Mouse (Mus musculus) bone marrow macrophage, adult 2 months (primary cell): ENCODE results near the gene Olfr1342.

Experiments used
- CTCF ChIP-seq: IDR thresholded peaks from 2 replicates; pipeline ENCODE4 v1.5.1; 2012; ENCODE audit warnings: low read depth, mild to moderate bottlenecking, low read length, moderate library complexity
- POLR2A ChIP-seq: IDR thresholded peaks from 2 replicates; pipeline ENCODE4 v1.6.1; 2012; ENCODE audit warnings: mild to moderate bottlenecking, low read depth, low read length, borderline replicate concordance

- no peak for TF ChIP-seq CTCF
- no peak for TF ChIP-seq POLR2A
Observed at GRCm38 (mm10) chr4:118741881-118742280, 49.3 kb upstream of the Olfr1342 start.
